Mouse (Mus musculus): ENCODE measurements at regions not wholly inside any gene's neighbourhood (a gene's known extent, or its start where the extent isn't known, plus 50 kb on each side); places are given as distances from the start of the nearest gene placed in this dataset.

DNA sequence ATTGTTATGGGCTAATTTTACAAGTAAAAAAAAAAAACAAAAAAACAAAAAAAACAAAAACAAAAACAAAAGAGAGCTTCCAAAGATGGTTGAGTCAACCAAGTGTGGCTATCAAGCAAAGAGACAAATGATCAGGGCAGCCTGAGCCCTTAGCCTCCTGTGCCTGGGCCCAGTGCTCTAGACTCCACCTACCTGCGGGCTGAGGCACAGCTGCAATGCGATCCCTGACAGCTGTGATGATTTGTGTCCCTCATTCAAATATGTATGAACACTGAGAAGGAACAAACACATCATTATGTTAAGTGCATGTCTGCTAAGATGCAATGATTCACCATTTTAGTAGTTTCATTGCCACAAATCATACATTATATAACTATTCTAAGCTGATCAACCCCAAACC is 199.0 kb upstream of the Thbs1 start:
- DNase-seq (ENCODE audit: low read depth): no peak

DNA sequence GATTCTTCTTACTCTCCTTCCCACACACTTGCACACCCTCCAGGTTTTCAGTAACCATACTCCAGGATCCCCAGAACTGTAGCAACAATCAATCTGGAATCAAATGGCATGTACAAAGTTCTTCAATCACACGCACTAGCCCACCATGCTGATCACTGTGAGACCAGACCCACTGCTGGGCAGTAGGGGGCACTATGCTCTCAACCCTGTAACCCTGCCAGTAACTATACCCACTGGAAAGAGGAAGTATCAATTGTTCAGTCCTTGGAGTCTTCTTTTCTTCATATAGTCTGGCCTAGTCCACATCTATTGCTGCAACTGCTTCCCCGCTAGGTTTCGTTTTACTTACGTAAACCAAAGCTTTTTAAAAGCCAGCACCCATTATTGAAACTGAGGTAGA is 197.8 kb upstream of the Thbs1 start:
- peak; percentile 18 for DNase-seq (ENCODE audit: low read depth)

DNA sequence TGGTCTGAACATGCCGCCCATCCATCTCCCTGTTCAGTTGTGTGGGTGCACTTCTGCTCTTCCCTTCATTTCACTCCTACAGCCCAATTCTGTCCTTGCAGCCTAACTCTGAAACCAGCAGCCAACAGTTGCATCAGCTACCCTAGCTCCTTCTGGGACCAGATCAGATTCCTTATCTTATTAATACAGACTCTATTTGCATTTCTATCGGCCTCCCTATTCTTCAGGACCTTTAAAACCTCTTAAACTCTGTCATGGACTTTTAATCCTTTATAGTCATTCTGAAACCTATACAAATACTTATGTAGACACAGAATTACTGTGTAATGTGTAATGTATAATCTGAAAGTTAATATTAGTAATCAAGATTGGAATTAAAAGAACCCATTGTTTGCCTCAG is 195.9 kb upstream of the Thbs1 start:
- no peak for DNase-seq (ENCODE audit: low read depth)

DNA sequence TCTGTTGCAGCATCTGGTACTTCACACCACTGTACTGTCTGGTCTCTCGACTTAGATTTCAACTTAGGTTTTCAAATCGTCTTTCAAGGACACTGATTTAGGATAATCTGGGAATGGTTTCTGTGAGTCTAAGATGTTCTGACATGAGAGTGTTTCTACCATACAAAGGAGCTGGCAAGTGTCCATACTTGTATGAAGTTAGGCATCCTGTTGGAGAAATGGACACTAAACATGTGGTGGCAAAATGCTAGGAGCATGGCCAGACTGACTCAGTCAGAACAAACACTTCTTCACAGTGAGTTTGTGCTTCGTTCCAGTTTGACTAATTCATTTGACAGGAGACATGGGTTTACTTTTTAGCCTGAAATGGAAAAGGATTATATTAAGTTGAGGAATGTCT is 194.5 kb upstream of the Thbs1 start:
- DNase-seq (ENCODE audit: low read depth): no peak

DNA sequence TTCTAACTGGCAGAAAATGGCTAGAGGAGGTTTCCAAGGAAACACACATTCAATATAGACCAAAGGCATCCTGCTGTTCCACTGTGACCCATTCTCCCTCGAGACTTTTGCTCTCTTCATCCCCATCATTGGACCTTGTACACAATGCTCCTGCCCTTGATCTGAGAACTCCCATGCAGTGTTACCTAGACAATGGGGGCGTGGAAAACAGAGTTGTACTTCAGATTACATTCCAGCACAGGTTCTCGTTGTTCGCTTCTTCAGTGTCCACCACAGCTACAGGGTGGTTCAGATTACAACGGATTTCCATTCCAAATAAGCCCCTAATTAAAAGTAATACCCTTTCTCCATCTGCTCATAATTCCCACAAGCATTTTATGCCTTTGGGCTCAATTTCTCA is 186.8 kb upstream of the Thbs1 start:
- no peak for DNase-seq (ENCODE audit: low read depth)

DNA sequence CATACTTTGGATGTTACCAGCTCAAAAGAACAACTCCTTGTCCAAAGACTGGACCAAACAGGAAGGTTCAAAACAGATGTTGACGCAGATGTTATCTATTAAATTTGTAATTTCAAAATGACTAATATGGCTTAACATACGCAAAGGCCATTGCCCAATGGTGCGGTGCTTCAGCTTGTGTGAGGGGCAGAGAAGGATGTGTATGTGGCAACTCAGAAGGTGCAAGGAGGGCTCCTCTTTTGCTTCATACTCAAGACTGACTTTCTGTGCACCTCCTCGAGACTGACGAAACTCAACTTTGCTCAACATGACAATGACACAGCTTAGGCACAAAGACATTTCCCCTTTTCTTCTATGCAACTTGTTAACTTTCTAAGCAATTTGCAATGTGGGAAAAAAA is 186.3 kb upstream of the Thbs1 start:
- no peak for DNase-seq (ENCODE audit: low read depth)

DNA sequence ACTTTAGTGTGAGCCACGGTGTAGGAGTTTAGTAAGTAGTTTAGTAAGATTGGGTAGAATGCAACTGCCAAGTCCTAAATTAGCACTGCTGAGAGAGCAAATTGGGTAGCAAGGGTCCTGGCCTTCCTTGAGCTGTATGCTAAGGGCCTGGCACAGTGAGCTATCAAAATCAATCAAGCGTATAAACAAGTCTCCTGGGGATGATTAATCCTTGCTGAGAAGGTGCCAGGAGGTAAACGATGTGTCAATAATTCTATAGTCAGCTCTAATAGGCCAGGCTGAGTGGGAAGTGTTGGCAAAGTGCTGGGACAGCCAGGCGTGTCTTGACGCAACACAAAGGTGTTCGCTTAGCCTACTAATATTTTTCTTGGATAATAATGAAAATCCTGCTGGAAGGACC is 183.6 kb upstream of the Thbs1 start:
- no peak for DNase-seq (ENCODE audit: low read depth)

DNA sequence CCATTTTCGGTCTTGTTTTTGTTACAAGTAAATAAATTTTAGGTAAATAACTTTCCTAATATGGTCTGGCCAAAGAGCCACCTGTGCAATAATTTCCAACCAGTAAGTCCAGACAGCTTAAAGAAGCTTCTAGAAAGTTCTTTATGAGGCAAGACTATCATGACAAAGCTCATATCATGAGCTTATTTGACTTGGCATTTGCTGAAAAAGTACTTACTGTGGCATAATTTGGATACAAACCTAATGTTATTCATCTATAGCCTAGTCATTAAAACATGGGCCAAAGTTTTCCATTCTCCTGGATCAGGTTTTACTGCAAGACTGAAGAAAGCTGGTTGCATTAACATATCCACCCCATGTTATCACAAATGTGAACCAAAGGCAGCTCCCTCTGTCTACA is 182.1 kb upstream of the Thbs1 start:
- DNase-seq (ENCODE audit: low read depth): no peak

DNA sequence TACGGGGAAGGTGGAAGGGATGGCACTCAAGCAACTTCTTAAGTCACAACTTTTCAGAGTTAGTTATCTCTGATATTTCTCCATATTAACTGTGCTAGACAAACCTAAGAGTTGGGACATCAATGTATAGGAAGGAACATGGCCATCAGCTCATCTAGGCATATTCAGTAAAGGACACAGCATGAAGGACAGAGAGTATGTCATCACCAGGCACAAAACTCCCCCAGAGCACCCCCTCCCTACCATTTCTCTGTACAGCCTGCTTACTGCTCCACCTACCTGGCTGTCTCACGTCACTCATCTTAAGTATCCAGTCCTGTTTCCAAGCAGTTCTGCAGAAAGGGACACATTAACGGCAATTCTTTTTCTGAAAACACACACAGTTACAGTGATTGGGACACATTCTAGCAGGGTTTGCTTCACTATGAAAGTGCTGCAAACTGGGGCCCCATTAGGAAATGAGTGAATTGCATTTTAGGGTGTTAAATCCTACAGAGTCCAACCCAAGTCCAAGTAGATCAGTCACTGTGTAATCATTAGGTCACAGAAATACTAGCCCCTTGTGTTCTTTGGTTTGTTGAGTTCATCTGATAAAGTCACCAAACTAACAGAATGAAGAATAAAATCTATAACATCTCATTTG is 180.7 kb upstream of the Thbs1 start:
- DNase-seq (ENCODE audit: low read depth): no peak

DNA sequence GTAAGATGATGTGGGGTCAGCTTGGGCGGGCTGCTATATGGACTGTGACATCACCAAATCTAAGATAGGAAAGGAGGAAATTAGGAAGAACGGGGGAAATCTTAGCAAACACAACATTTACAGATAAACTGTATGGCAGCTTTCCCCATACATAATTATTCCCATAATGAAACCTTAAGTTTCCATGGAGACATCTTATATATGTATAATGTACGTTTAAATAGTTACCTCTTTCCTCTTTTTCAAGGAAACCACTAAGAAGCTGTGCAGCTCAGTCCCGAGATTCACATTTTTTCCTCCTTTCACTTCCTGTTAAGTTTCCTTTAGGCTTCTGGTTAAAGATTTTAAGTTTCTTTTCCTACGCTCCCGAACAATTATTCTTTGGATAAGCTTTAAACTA is 175.1 kb upstream of the Thbs1 start:
- DNase-seq (ENCODE audit: low read depth): no peak

DNA sequence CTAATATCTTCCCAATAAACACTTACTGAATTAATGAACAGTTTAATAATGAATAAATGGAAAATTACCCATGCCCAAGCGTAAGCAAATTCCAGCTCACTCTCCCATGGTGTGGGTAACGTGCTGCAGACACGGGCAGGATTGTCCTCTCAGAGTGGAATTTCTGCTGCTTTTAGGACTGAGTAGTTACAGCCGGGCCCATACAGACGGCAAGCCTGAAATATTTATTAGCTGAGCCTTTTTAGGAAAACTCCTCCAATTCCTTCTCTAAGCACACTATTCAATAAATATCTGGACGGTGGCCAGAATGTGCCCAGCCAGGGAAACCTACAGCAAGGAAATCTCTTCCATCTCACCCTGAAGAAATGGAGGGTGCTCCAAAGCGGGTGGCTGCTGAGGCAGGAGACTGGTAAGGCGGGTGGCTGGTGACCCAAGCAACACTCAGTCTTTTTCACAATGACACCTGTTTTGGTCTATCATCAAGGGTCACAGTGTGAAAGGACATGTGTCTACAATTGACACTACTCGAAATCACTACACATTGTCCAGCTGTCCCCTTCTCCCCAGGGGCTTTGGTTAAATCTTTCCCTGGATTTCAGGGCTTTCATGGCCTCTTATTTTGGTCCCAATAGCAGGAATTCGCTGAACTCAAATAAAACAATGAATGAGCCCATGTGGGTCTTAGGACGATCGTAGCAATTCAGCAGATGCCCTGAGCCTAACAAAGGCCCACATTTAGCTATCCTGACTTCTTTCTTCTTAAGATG is 173.2 kb upstream of the Thbs1 start:
- no peak for DNase-seq (ENCODE audit: low read depth)

DNA sequence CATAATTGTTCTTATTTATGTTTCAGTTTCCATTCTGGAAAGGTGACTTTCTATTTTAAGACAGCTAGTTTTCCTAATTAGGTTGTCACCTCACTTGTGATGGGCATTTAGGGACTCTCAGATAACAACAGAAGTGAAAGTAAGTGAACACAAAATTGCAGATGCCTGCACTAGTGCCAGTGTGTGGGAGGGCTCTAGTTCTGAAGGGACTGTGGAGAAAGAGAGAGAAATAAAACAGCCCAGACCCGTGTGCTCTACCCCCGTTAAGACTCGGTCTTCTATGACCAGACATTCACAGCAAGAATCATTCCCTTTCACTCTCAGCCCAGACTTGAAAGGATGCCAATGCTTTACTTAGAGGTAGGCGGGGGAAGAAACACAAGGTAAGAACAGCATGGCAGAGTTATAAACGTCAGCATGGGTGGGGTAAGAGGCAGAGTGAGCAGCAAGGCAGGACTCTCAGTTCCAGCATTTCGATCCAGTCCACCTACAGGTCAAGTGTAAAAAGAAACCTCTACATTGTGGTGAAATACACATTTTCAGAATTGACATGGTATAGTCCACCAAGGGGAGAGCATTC is 170.1 kb upstream of the Thbs1 start:
- DNase-seq (ENCODE audit: low read depth): no peak

DNA sequence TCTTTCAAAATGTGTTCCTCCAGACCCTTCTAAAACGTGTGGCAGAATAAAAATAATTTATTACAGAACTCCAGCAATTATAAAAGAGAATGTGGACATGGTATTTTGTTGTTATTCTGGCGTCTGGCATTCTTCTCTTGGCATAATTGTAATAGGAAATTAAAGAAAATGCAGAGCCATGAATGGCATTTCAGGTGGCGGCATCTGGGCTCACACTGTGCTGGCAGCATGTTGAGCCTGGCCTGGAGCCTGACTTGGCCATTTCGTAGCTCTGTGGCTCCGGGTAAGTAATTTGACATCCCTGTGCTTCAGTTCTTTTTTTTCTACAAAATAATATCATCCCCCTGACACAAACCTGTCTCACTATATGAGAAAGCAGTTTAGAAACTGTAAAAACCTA is 168.0 kb upstream of the Thbs1 start:
- no peak for DNase-seq (ENCODE audit: low read depth)

DNA sequence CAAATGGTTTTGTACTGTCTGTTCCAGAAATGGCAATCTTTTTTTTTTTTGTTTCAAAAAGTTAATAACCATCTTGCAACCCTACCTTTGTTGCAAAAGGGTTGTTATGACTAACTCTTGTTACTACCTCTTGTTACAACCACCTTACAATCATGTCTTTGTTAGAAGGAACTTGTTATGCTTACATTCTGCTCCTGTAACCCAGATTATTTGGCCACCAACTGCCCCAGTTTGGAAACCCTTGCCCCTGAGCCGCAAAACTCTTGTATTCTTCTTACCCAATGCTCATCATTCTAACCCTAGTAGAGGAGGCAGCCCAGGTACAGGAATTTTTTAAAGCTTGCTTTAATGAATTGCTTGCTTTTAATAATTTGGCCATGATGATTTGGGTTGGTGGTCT is 167.4 kb upstream of the Thbs1 start:
- no peak for DNase-seq (ENCODE audit: low read depth)

DNA sequence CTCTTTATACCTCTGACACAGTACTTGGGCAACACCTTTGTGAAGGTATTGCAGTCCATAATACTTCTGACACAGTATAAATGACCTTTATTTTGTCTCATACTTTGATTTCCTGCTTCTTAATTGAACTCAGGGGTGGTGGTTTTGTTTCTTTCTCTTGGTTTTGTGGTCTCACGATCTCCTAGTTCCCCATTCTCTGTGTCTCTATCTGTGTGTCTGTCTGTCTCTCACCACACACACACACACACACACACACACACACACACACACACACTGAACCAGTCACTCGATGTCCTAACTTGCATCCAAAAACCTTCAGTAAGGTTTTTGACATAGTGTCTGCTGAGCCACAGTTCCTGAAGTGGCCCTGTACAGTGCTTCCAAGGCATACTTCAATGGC is 166.7 kb upstream of the Thbs1 start:
- no peak for DNase-seq (ENCODE audit: low read depth)

DNA sequence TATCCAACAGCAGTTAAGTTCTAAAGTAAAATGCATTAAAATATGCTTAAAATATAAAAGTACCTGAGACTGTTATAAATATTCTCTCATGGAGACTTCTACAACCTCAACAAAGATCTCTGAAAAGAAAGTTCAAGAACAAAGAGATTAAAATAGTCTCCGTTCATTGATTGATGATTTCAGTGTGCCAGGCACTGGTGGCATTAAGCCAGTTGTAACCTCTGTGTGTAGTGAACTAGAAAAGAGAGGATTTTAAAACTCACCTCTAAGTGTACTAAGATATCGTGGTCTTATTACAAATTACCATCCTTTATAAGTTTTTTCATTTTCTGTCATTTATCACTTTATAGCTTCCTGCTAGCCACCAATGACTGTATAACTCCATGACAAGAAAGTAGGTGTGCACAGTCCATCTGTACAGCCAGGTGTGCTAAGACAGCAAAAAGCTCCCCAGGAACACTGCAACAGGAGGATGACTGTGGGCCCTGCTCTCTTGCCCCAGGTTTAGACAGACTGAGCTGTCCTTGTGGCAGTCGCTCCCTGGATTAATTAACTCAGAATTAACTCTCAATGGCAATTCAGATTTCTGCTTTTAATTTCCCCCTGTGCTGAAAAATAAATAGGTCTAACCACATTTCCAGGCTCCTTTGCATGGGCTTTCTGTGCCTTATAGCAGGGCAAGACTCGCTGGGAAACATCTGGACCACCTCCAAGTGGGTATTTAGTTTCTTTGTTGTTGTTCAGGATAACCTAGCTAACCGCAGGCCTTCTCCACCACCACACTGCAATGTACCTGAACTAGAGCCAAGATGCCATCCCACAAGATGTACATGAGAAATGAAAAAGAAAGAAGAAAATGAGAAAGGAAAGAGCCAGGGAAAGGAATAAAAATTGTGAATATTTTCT is 161.0 kb upstream of the Thbs1 start:
- DNase-seq (ENCODE audit: low read depth): no peak

DNA sequence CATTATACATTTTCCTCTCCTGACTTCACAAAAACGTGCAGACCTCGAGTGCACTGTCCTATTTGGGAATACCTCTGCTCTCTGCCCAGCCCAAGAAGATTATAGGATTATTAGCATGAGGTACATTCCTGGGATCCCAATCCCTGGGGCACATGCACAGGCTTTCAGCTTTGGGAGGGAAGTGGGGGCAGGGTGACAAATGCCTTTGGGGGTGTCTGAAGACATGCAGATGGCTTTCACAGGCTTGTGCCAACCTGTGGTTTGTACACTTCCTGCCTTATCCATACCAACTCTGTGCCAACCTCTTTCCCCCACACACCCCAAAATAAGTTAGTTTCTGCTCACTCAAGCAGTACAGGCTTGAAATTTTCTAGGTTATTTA is 160.3 kb upstream of the Thbs1 start:
- DNase-seq (ENCODE audit: low read depth): no peak

DNA sequence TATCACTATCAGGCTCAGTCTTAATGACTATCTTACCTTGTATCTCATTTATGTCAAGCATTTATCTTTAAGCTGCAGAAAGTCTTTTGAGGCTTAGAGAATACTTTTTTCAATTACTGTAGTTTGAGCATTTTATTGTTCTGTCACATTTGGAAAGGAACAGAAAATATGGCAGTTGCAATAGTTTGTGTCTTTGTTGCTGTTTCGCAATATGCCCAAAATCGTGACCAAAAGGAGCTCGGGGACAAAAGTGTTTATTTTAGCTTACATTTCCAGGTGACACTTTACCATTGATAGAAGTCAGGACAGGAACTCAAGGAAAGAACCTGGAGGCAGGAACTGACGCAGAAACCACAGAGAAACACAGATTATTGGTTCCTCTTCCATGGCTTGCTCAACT is 152.9 kb upstream of the Thbs1 start:
- DNase-seq (ENCODE audit: low read depth): no peak

DNA sequence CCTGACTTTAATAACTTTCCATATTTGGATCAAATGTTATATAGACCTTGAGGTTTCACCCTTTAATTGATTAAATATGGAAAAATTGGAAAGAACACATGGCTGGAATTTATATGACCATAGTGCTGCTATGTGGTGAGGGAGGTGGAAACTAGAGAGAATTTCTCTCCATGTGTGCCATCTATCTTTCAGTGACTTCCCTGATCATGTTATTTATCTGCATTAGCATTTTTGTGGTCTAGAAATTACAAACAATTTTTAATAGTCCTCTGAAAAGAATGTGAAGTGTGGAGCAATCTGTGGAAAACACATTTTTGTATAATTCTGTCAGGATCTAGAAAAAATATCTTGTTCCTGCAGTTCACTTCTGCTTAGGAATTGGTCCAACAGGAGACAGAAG is 152.2 kb upstream of the Thbs1 start:
- DNase-seq (ENCODE audit: low read depth): no peak

DNA sequence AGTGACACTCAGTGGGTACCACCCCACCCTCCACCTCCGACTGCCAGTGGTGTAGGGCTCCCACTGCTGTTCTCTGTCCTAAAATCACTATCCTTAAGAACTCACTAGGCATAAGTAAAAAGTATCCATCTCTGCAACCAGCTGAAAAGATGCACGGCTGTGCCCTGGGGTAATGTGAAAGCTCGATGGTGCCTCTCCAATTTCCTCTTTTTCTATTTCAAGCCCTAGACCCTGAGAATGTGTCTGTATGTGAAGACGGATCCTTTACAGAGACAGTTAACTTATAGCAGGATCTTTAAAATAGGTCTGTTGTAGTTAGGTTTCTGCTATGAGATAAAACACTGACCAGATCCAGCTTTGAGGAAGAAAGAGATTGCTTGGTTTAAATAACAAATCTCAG is 149.1 kb upstream of the Thbs1 start:
- no peak for DNase-seq (ENCODE audit: low read depth)

DNA sequence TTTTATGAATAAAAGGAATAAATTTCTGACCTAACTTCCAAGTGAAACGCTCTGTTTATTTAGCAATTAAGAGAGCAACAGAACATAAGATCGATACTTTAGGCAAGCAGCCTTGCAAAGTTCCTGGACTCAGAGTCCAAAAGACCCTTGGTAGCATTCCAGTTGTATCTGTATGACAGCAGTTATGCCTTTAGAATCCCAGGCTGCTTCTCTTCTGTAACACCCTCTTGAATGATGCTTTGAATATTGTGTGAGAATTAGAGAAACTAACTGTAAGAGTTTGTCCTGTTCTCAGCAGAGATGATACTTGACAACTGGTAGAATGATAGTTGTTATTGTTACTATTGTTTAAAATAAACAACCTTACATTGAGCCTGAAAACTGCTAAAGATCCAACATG is 148.2 kb upstream of the Thbs1 start:
- DNase-seq (ENCODE audit: low read depth): no peak

DNA sequence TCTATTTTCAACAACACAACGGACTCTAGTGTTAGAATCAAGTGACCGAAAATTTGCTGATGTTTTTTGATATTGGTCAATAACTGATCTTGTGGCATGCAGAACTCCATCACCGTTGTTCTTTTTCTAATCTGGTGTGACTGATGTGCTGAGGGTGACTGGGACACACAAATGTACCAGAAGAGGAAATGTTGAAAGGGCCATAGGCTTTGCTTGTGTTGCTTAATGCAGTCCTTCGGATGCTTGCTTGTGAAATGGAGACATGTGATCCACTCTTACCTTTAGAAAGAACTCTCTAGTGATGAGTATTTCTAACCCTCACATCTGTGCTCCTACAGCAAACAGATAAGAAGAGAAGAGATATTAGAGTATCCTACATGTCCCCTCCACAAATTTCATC is 145.9 kb upstream of the Thbs1 start:
- DNase-seq (ENCODE audit: low read depth): no peak

DNA sequence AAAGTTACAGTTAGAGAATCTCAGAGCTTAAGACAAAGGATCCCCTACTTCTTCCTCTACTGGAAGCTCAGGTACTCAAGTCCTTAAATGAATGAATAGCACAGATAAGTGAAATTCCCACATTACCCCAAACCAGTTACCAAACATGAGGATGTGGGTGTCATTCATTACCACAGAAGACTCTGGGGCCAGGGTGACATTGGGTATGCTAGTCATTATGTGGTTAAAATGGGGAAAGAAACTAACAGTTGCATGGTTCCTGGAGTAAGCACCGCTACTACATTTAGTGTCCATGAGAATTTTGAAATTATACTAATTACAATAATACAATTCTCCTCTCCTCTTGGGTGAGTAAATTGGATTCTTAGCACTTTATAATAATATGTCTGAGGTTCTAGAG is 142.9 kb upstream of the Thbs1 start:
- DNase-seq (ENCODE audit: low read depth): no peak
